24 mouse cellular contexts compared by ENCODE assay signal in genomic region chr4:10919987-10920386, GRCm38 (mm10). TPM values are rescaled to one million over a fixed set of nuclear protein-coding genes. Genes with fewer than 3 reads are reported as not detected.
DNase-seq lines count a peak whose midpoint lies in the region; ATAC-seq and TF ChIP-seq lines count a peak whose summit lies in the region.
"Had no signal": no experiment of that assay in that cellular context is flagged by ENCODE, and none has a peak within 500 bp of the region (broad histone marks: within the 10 kb centered on the region; RNA-seq: fewer than 3 reads in every experiment).

No protein-coding gene starts in this region.

- no peak overlapping the region for H3K4me3 ChIP-seq in intestine, embryonic 14.5 days (ENCODE audit: low read depth, low read length)
- no peak overlapping the region for H3K4me3 ChIP-seq in intestine, postnatal 0 days (ENCODE audit: low read depth, low read length)
- no peak overlapping the region for H3K4me3 ChIP-seq in liver, postnatal 0 days (ENCODE audit: low read depth, low read length)
- H3K4me3 ChIP-seq in bone marrow, adult 2 months (replicated peaks; ENCODE audit: control insufficient read depth, low read depth, low read length), result no peak overlapping the region
- no peak overlapping the region for H3K4me3 ChIP-seq in forebrain, embryonic 16.5 days (replicated peaks; ENCODE audit: low read length)
- H3K4me3 ChIP-seq: embryonic facial prominence, embryonic 12.5 days; embryonic facial prominence, embryonic 15.5 days; gastrocnemius, adult 2 months; hindbrain, embryonic 10.5 days; hindbrain, embryonic 13.5 days had no signal

- H3K27ac ChIP-seq in intestine, embryonic 14.5 days (ENCODE audit: low read depth), result no peak overlapping the region
- no peak overlapping the region for H3K27ac ChIP-seq in intestine, postnatal 0 days (ENCODE audit: low read depth, low read length)
- peak overlapping the region; percentile 19; the same call in 1 of the 2 replicates for H3K27ac ChIP-seq in liver, postnatal 0 days (ENCODE audit: low read depth)
- peak overlapping the region; percentile 40 for H3K27ac ChIP-seq in bone marrow, adult 2 months (ENCODE audit: control insufficient read depth, insufficient read depth, low read depth, low read length, poor library complexity)
- H3K27ac ChIP-seq in forebrain, embryonic 16.5 days (ENCODE audit: low read length), result no peak overlapping the region
- H3K27ac ChIP-seq: embryonic facial prominence, embryonic 12.5 days; embryonic facial prominence, embryonic 15.5 days; gastrocnemius, adult 2 months; hindbrain, embryonic 13.5 days had no signal

- no peaks in the 10 kb centered on the region for H3K4me1 ChIP-seq in intestine, embryonic 14.5 days (replicated peaks; ENCODE audit: control insufficient read depth, insufficient read depth, low read length)
- H3K4me1 ChIP-seq in intestine, postnatal 0 days (replicated peaks; ENCODE audit: control insufficient read depth, insufficient read depth, low read length), result peaks cover 5% of the 10 kb centered on the region
- H3K4me1 ChIP-seq in liver, postnatal 0 days (ENCODE audit: insufficient read depth), result peaks cover 43% of the 10 kb centered on the region
- H3K4me1 ChIP-seq in bone marrow, adult 2 months (ENCODE audit: control insufficient read depth, insufficient read depth, low read length), result peaks cover 9% of the 10 kb centered on the region
- H3K4me1 ChIP-seq in forebrain, embryonic 16.5 days (replicated peaks; ENCODE audit: control insufficient read depth, insufficient read depth, low read length), result peaks cover 4% of the 10 kb centered on the region
- H3K4me1 ChIP-seq: embryonic facial prominence, embryonic 12.5 days had no signal

- no peaks in the 10 kb centered on the region for H3K27me3 ChIP-seq in intestine, embryonic 14.5 days (replicated peaks; ENCODE audit: control insufficient read depth, insufficient read depth, low read length)
- H3K27me3 ChIP-seq in intestine, postnatal 0 days (replicated peaks; ENCODE audit: control insufficient read depth, insufficient read depth, low read length), result no peaks in the 10 kb centered on the region
- H3K27me3 ChIP-seq in liver, postnatal 0 days (ENCODE audit: insufficient read depth, low read length), result no peaks in the 10 kb centered on the region
- no peaks in the 10 kb centered on the region for H3K27me3 ChIP-seq in forebrain, embryonic 16.5 days (replicated peaks; ENCODE audit: control insufficient read depth, insufficient read depth, low read length)
- H3K27me3 ChIP-seq: embryonic facial prominence, embryonic 12.5 days; embryonic facial prominence, embryonic 15.5 days; hindbrain, embryonic 13.5 days had no signal

- no peak overlapping the region for H3K9ac ChIP-seq in intestine, embryonic 14.5 days (ENCODE audit: low read length)
- H3K9ac ChIP-seq in intestine, postnatal 0 days (ENCODE audit: low read depth, low read length), result no peak overlapping the region
- H3K9ac ChIP-seq in liver, postnatal 0 days (replicated peaks), result no peak overlapping the region
- H3K9ac ChIP-seq in forebrain, embryonic 16.5 days (replicated peaks; ENCODE audit: low read depth, low read length), result no peak overlapping the region
- H3K9ac ChIP-seq: embryonic facial prominence, embryonic 12.5 days; embryonic facial prominence, embryonic 15.5 days; hindbrain, embryonic 13.5 days had no signal

- no peaks in the 10 kb centered on the region for H3K9me3 ChIP-seq in intestine, embryonic 14.5 days (ENCODE audit: control insufficient read depth, low read length)
- H3K9me3 ChIP-seq in intestine, postnatal 0 days (ENCODE audit: control insufficient read depth), result no peaks in the 10 kb centered on the region
- H3K9me3 ChIP-seq in liver, postnatal 0 days (ENCODE audit: low read length), result no peaks in the 10 kb centered on the region
- H3K9me3 ChIP-seq in forebrain, embryonic 16.5 days (ENCODE audit: control insufficient read depth, low read length), result no peaks in the 10 kb centered on the region
- H3K9me3 ChIP-seq: embryonic facial prominence, embryonic 12.5 days; embryonic facial prominence, embryonic 15.5 days; hindbrain, embryonic 10.5 days; hindbrain, embryonic 13.5 days had no signal

- no peak for TF ChIP-seq CTCF in intestine, postnatal 0 days (IDR thresholded peaks at IDR 0.05; ENCODE audit: low read depth)
- TF ChIP-seq CTCF in liver, postnatal 0 days (IDR thresholded peaks at IDR 0.05; ENCODE audit: low read depth), result no peak
- no peak for TF ChIP-seq CTCF in bone marrow, adult 2 months (IDR thresholded peaks at IDR 0.05; ENCODE audit: control insufficient read depth, insufficient read depth, low read length)

- TF ChIP-seq EP300 in liver, postnatal 0 days (IDR thresholded peaks at IDR 0.05; ENCODE audit: low read depth), result no peak

- no peak for TF ChIP-seq POLR2A in bone marrow, adult 2 months (IDR thresholded peaks at IDR 0.05; ENCODE audit: borderline replicate concordance, control insufficient read depth, low read depth, low read length)

- DNase-seq in frontal cortex, postnatal 25 days (ENCODE audit: low spot score in 2 of 2), result no peak
- peak; percentile 35 for DNase-seq in intestine, embryonic 14.5 days (ENCODE audit: low spot score)
- peak; percentile 11 for DNase-seq in liver, postnatal 0 days
- DNase-seq in liver, result no peak
- DNase-seq: adrenal gland, adult 8-10 months; adrenal gland, postnatal 25 days; cerebellum, adult 11 months; cerebellum, adult 2 months; cerebellum, adult 9-11 months; cerebellum, postnatal 25 days; gastrocnemius, adult 2 months; gastrocnemius, postnatal 14 days; heart, adult 18-20 months had no signal

- WGBS in intestine, embryonic 14.5 days, result 90% methylated on average over 6 of the region's 6 CpGs
- WGBS in intestine, postnatal 0 days, result 94% methylated on average over 6 of the region's 6 CpGs
- 79% methylated on average over 6 of the region's 6 CpGs for WGBS in liver, postnatal 0 days (ENCODE audit: insufficient replicate concordance)
- 62% methylated on average over 6 of the region's 6 CpGs for whole genome bisulfite sequencing in bone marrow, adult 2 months
- 86% methylated on average over 6 of the region's 6 CpGs for WGBS in forebrain, embryonic 16.5 days

- no peaks in the 10 kb centered on the region for H3K36me3 ChIP-seq in intestine, embryonic 14.5 days (ENCODE audit: control insufficient read depth, insufficient read depth, low read length)
- no peaks in the 10 kb centered on the region for H3K36me3 ChIP-seq in intestine, postnatal 0 days (ENCODE audit: control insufficient read depth, insufficient read depth)
- no peaks in the 10 kb centered on the region for H3K36me3 ChIP-seq in liver, postnatal 0 days (replicated peaks; ENCODE audit: insufficient read depth, low read length)
- no peaks in the 10 kb centered on the region for H3K36me3 ChIP-seq in forebrain, embryonic 16.5 days (ENCODE audit: control insufficient read depth, insufficient read depth)
- H3K36me3 ChIP-seq: embryonic facial prominence, embryonic 12.5 days; embryonic facial prominence, embryonic 15.5 days; hindbrain, embryonic 10.5 days; hindbrain, embryonic 13.5 days had no signal

- no peak overlapping the region for H3K4me2 ChIP-seq in intestine, embryonic 14.5 days (ENCODE audit: low read length)
- no peak overlapping the region for H3K4me2 ChIP-seq in intestine, postnatal 0 days (replicated peaks; ENCODE audit: low read depth)
- no peak overlapping the region for H3K4me2 ChIP-seq in liver, postnatal 0 days (ENCODE audit: low read depth, low read length)
- no peak overlapping the region for H3K4me2 ChIP-seq in forebrain, embryonic 16.5 days (ENCODE audit: low read length)
- H3K4me2 ChIP-seq: embryonic facial prominence, embryonic 12.5 days; embryonic facial prominence, embryonic 15.5 days; hindbrain, embryonic 13.5 days had no signal

- ATAC-seq in frontal cortex, adult (ENCODE audit: low TSS enrichment), result 0 out of 2 replicates have a peak, but pooled peaks have one; percentile 7
- no peak for ATAC-seq in intestine, embryonic 14.5 days (replicated peaks; ENCODE audit: low FRiP score, low TSS enrichment, low read depth)
- ATAC-seq in intestine, postnatal 0 days, result no peak
- no peak for ATAC-seq in liver, postnatal 0 days
- no peak for ATAC-seq in forebrain, embryonic 16.5 days
- ATAC-seq: activated CD4-positive, CD25-positive, alpha-beta regulatory T cell, adult 4 months; forebrain, embryonic 14.5 days; hindbrain, embryonic 16.5 days had no signal

RNA-seq across cellular contexts. Expression of gene 2610301B20Rik, which starts 45.7 kb away (rescaled TPM):
- polyA plus RNA-seq in intestine, embryonic 14.5 days (2014; fragmentation: Nextera tagmentation; extraction: Ambion mirVana), result 26.9 and 29.0 TPM in 2 replicates
- 10.5 and 11.5 TPM in 2 replicates for polyA plus RNA-seq in intestine, postnatal 0 days (2015; fragmentation: Nextera tagmentation; extraction: Ambion mirVana)
- 5.9 and 6.1 TPM in 2 replicates for polyA plus RNA-seq in liver, postnatal 0 days (2015; fragmentation: Nextera tagmentation; extraction: Ambion mirVana)
- polyA plus RNA-seq in bone marrow, adult 2 months (2011; ENCODE audit: insufficient read depth, insufficient read length, low replicate concordance, missing spikeins), result 2.1 and 4.7 TPM in 2 replicates
- 45.7 and 47.6 TPM in 2 replicates for polyA plus RNA-seq in forebrain, embryonic 16.5 days (2015; fragmentation: Nextera tagmentation; extraction: Ambion mirVana)

Comparison
In these comparisons a context has a peak if more than half of its experiments do, and no peak if none do; other contexts are left out.
1. DNase-seq: peak in intestine, embryonic 14.5 days (single experiment) and liver, postnatal 0 days (single experiment); none in frontal cortex, postnatal 25 days (0 of 2) and liver (single experiment).
2. H3K27ac ChIP-seq: peak in liver, postnatal 0 days (single experiment) and bone marrow, adult 2 months (single experiment); none in intestine, embryonic 14.5 days (single experiment), intestine, postnatal 0 days (single experiment) and forebrain, embryonic 16.5 days (single experiment).